Mouse (Mus musculus) monocyte, adult 5-6 weeks (primary cell): Measurements from ENCODE around the gene Dsp. TPM values are rescaled to one million over a fixed set of nuclear protein-coding genes. Genes with fewer than 3 reads are reported as not detected.
A peak's percentile ranks its signal among the peaks of the same experiment; 100 is the strongest.

Source experiments
- ATAC-seq: fragments of 153-309, 156-312 bp; replicated peaks from 2 replicates; pipeline ENCODE4 v1.8.0; 2017; ENCODE audit warnings: mild to moderate bottlenecking; ENCODE audit not compliant: low TSS enrichment, insufficient number of reproducible peaks, severe bottlenecking, poor library complexity, low FRiP score
- total RNA-seq: library from RNA; stranded (forward); fragments of 200-1000, 200-491, 200-594 nt; gene quantifications from 3 replicates; pipeline ENCODE4 v1.2.3, GENCODE M21; 2017

The Dsp gene
- total RNA-seq, 1 experiment from 2014 or later: 0.29 TPM

GRCm38 (mm10) chr13:38162668-38163067 is 11.6 kb downstream of the Dsp start:
- no peak for ATAC-seq

- ATAC-seq: no peak
These were observed 13.8 kb downstream of the Dsp start for GRCm38 (mm10) chr13:38164932-38165331.

- no peak for ATAC-seq
These were observed 16.0 kb downstream of the Dsp start for GRCm38 (mm10) chr13:38167056-38167455.

- ATAC-seq: no peak
These were observed 19.6 kb downstream of the Dsp start for GRCm38 (mm10) chr13:38170707-38171144.

GRCm38 (mm10) chr13:38193406-38193805 is 42.3 kb downstream of the Dsp start:
- no peak for ATAC-seq

- no peak for ATAC-seq
These were observed 50.3 kb downstream of the Dsp start for GRCm38 (mm10) chr13:38201413-38201812.

- ATAC-seq: no peak
These were observed 53.1 kb downstream of the Dsp start for GRCm38 (mm10) chr13:38204171-38204570.

GRCm38 (mm10) chr13:38204702-38205482 is 53.8 kb downstream of the Dsp start, which contains the start of gene Snrnp48:
Gene Snrnp48 (plus strand): TSS chr13:38204938.
- peak; percentile 97 for ATAC-seq

GRCm38 (mm10) chr13:38211122-38211521 is 60.0 kb downstream of the Dsp start:
- no peak for ATAC-seq

- no peak for ATAC-seq
These were observed 67.6 kb downstream of the Dsp start for GRCm38 (mm10) chr13:38218686-38219085.

- ATAC-seq: no peak
These were observed 69.2 kb downstream of the Dsp start for GRCm38 (mm10) chr13:38220331-38220730.

- ATAC-seq: no peak
These were observed 79.2 kb downstream of the Dsp start for GRCm38 (mm10) chr13:38230177-38230821.

GRCm38 (mm10) chr13:38232411-38232810 is 81.3 kb downstream of the Dsp start:
- ATAC-seq: no peak

- ATAC-seq: no peak
These were observed 81.9 kb downstream of the Dsp start for GRCm38 (mm10) chr13:38232856-38233625.

- ATAC-seq: no peak
These were observed 83.6 kb downstream of the Dsp start for GRCm38 (mm10) chr13:38234651-38235050.

- ATAC-seq: no peak
These were observed 84.3 kb downstream of the Dsp start for GRCm38 (mm10) chr13:38235370-38235769.

- ATAC-seq: no peak
These were observed 97.1 kb downstream of the Dsp start for GRCm38 (mm10) chr13:38248151-38248550.
